Mouse (Mus musculus): ENCODE data around the gene Otx1.

Otx1 gene

GRCm38 (mm10) chr11:22002783-22003340 is at the start of gene Otx1:
Gene Otx1 (minus strand): TSS chr11:22002897.
- peak; percentile 12 for DNase-seq

DNA sequence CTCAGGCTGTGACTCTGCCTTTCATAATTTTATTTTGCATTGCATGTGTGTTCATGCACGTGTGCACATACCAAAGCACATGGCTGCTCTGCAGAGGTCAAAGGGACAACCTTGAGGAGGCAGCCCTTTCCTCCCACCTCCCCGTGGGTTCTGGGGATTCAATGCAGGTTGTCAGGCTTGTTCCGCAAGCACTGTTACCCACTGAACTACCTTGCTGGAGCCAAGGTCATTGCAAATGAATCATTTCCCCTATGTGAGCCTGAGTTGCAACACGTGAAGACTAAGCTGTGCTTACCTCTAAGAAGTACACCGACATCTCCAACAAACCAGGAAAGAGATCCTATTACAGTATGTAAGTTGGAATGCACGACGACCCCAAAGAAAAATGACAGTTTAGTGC is 48.2 kb upstream of the Otx1 start:
- peak; percentile 18 for DNase-seq

DNA sequence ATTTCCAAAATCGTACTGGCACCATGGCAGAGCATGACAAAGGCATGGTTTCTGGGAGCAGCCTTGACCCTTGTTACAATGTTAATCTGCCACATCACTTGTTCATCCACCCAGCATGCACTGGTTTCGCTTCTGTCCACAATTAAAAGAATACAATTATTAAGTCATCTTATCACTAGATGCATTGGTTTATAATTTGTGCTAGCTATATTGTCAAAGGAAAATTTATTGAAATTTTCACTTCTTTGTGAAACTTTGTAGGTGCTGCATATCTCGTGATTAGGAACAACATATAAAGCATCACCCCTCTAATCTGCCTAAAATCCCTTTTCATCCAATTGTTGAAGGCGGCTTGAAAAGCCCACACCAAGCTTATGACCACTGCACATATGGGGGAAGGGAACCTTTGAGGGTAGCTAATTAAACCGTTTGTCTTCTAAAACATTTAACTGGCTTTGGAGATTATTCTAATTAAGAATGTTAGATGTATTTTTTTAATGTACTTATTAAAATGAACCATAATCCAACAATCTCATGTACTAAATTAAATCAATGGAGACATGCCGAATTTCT is 37.2 kb upstream of the Otx1 start:
- no peak for DNase-seq

DNA sequence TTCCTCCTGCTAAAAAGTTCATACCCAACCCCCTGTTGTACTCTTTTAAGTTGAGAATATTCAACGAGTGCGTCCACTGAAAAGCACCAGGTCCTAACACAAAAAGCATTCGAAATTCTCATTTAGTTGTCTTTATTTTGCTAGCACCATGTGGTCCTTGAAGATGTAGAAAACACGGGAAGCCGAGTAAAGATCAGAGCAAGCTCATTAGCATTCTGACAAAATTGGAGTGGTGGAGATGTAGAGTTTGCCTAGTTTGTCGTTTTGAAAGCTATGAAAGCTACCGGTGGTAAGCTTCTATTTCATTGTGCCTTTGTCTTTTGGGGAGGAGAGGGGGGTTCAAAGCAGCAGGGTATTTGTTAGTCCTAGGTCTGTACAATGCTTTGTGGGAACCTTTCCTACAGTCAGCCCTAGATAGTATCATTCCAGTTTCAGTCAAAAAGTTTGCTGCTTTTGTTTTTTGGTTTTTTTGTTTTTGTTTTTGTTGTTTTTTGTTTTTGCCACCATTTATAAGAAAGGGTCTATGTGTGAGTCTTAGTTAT is 31.9 kb upstream of the Otx1 start:
- no peak for DNase-seq

GRCm38 (mm10) chr11:22033582-22033981 is 30.9 kb upstream of the Otx1 start:
- DNase-seq: no peak

- DNase-seq: no peak
Measured at GRCm38 (mm10) chr11:22020602-22021001, 17.9 kb upstream of the Otx1 start.

- no peak for DNase-seq
Measured at GRCm38 (mm10) chr11:22017444-22017843, 14.7 kb upstream of the Otx1 start.

GRCm38 (mm10) chr11:22016341-22016740 is 13.6 kb upstream of the Otx1 start:
- DNase-seq: no peak

GRCm38 (mm10) chr11:22008817-22009216 is 6.1 kb upstream of the Otx1 start:
- no peak for DNase-seq

DNA sequence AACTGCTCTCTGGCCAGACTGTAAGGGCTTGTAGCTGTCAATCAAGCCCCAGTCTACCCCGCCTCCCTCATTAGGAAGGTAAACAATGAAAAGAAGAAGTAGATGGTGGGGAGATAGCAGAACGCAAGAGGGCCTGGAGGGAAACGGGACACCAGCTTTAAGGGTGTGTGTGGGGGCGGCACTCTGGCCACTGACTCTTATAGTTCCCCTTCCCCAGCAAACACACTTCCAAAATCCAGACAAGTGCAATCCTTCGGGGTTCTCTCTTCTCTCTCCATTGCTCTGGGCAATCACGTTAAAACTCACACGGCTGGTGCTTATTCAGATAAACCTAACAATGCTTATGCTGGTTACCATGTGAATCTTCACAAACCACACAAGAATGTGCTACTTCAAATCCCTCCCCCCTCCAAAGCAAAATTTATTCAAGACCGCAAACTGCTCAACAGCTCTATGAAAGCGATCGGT is 5.5 kb upstream of the Otx1 start:
- no peak for DNase-seq

DNA sequence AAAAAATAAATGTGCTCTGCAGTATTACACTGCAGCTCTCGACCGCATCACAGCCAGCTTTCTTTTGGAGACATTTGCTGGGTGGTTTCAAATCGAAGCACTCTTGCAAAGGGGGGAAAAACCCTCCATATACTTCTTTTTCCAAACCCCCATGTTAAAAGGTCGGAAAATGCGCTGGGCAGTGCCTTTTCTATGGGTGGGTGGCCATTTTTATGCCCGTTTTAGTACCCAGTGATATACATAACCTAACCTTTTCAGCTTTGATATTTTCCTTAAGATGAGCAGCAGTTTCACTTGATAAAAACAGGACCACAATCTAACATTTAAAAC is 5.0 kb upstream of the Otx1 start:
- DNase-seq: no peak

DNA sequence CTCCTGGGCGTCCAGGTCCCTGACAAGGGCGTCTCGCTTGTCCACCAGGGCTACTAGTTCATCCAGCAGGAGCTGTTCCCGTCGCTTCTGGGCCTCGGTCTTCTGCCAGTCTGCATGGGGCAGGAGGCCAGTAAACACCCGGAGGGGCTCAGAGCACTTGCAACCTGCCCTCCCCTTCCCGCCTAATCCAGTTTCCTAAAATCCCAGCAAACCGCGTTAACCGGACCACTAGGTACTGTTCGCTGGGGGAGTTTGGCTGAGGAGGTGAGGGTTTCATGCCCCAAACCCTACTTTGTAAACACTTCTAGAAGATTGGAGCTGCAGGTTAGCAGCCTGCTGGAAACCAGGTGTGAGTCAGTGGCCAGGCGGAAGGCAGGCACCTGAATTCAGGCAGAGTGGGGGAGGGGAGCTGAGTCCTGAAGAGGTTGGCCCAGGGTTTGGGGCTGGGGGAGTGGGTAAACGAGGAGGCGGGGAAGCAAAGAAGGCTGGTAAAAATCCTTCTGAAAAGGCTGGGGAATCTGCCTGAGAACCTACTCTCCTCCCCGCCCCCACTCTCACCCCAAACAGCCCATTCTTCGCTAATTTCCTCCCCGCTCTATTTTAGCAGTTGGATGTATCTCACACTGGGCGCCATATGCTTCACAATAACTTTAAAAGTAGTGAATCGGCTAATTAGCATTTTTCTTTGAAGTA is 4.5 kb upstream of the Otx1 start:
- DNase-seq: no peak

- DNase-seq: no peak
Measured at GRCm38 (mm10) chr11:22006471-22007087, 3.9 kb upstream of the Otx1 start.

GRCm38 (mm10) chr11:22005281-22005870 is 2.7 kb upstream of the Otx1 start:
- no peak for DNase-seq

GRCm38 (mm10) chr11:22004331-22004841 is 1.7 kb upstream of the Otx1 start:
- no peak for DNase-seq

DNA sequence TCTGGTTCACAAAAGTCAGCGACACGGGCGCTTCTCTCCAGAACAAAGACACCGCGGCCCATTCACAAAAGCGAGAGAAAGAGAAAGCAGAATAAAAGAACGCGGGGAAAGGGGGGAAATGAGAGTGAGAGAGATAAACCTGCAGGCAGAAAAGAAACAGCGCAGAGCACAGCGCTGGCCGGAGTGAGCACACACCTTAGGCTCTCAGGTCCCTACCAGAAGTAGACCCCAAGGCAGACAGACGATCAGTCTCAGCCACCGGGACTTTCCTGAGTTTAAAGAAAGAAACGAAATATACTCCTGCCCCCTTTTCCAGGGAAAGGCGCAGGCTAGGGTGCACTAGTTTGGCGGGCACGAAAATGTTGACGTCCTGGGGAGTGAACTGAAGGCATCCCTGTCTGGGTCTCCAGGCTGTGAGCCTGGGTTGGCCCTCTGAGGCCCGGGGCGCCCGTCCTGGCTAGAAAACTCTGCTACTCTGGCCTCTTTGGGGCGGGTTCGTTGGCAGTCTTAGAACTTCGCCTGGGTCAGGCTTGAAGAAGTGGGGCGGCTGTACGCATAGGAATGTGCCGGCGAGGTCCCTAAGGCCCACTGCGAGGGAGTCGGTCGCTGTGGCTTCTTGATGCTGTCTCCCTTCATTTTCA is 764 bp upstream of the Otx1 start:
- peak; percentile 24 for DNase-seq

DNA sequence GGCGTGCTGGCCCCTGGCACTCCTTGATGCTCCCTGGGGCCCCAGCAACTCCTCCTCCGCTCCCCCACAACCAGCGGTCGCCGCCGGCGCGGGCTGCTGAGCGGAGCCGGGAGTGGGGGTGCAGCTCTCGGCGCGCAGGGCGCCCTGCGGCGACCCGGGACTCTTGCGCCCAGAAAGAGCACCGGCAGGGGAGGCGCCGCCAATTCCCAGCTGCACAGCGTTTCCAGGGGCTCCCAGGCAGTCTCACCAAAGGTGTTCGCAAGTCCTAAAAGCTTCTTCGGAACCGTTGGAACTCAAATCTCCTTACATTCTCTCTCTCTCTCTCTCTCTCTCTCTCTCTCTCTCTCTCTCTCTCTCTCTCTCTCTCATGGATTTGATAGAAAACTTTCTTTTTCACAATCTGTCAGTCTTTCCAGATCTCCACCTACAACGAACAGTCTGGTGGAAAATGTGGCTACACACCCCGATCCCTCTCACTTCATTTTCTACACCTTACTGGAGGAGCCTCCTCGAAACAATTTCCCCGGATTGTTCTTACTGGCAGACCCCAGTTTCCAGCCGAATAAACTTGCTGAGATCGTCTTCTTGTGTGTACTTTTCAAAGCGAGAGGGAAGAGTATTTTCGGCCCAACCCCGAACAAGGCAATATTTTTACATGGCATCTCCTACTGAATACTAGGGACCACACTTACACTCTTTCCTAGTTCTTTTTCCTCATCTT is 475 bp downstream of the Otx1 start:
- DNase-seq: peak; percentile 22

- DNase-seq: peak; percentile 30
Measured at GRCm38 (mm10) chr11:22001321-22002061, 1.2 kb downstream of the Otx1 start.

GRCm38 (mm10) chr11:22000316-22001076 is 2.2 kb downstream of the Otx1 start:
- no peak for DNase-seq
